Mouse (Mus musculus): ENCODE measurements at regions not wholly inside any gene's neighbourhood (a gene's known extent, or its start where the extent isn't known, plus 50 kb on each side); places are given as distances from the start of the nearest gene placed in this dataset.
"Not testable (repeated sequence)": the region's sequence is repeated elsewhere in the genome, so short reads cannot be mapped to it uniquely, and the experiment has no call there.

GRCm38 (mm10) chr11:111947671-111948070 lies 834.4 kb upstream of the Sox9 start:
- in situ Hi-C loops (cut with MboI, MseI): no loop called here

- in situ Hi-C loops (cut with MboI, MseI): no loop called here
Measured at GRCm38 (mm10) chr11:111953421-111953820, 828.6 kb upstream of the Sox9 start.

GRCm38 (mm10) chr11:111957721-111958287 lies 824.2 kb upstream of the Sox9 start:
- in situ Hi-C loops (cut with MboI, MseI): no loop called here

- in situ Hi-C loops (cut with MboI, MseI): no loop called here
Measured at GRCm38 (mm10) chr11:111961047-111961837, 820.8 kb upstream of the Sox9 start.

- in situ Hi-C loops (cut with MboI, MseI): no loop called here
Measured at GRCm38 (mm10) chr11:111961846-111962245, 820.2 kb upstream of the Sox9 start.

GRCm38 (mm10) chr11:111964066-111964465 lies 818.0 kb upstream of the Sox9 start:
- in situ Hi-C loops (cut with MboI, MseI): no loop called here

GRCm38 (mm10) chr11:111966401-111966800 lies 815.6 kb upstream of the Sox9 start:
- in situ Hi-C loops (cut with MboI, MseI): no loop called here

GRCm38 (mm10) chr11:111971001-111971400 lies 811.0 kb upstream of the Sox9 start:
- in situ Hi-C loops (cut with MboI, MseI): no loop called here

GRCm38 (mm10) chr11:111978667-111979066 lies 803.4 kb upstream of the Sox9 start:
- in situ Hi-C loops (cut with MboI, MseI): loop anchor here (25.0 kb wide), 1 partner anchor 1366 kb away; no protein-coding TSS in a partner anchor

GRCm38 (mm10) chr11:111996395-111996794 lies 785.6 kb upstream of the Sox9 start:
- in situ Hi-C loops (cut with MboI, MseI): loop anchor here (25.0 kb wide), 1 partner anchor 1384 kb away; no protein-coding TSS in a partner anchor

- in situ Hi-C loops (cut with MboI, MseI): not testable (repeated sequence)
Measured at GRCm38 (mm10) chr11:112010848-112011247, 771.2 kb upstream of the Sox9 start.

GRCm38 (mm10) chr11:112017906-112018305 lies 764.1 kb upstream of the Sox9 start:
- in situ Hi-C loops (cut with MboI, MseI): no loop called here

GRCm38 (mm10) chr11:112028031-112028430 lies 754.0 kb upstream of the Sox9 start:
- in situ Hi-C loops (cut with MboI, MseI): no loop called here

GRCm38 (mm10) chr11:112038741-112039140 lies 743.3 kb upstream of the Sox9 start:
- in situ Hi-C loops (cut with MboI, MseI): no loop called here

- in situ Hi-C loops (cut with MboI, MseI): no loop called here
Measured at GRCm38 (mm10) chr11:112044455-112044854, 737.6 kb upstream of the Sox9 start.

- in situ Hi-C loops (cut with MboI, MseI): no loop called here
Measured at GRCm38 (mm10) chr11:112045353-112045752, 736.7 kb upstream of the Sox9 start.

- in situ Hi-C loops (cut with MboI, MseI): no loop called here
Measured at GRCm38 (mm10) chr11:112050362-112050761, 731.7 kb upstream of the Sox9 start.

GRCm38 (mm10) chr11:112055591-112055990 lies 726.4 kb upstream of the Sox9 start:
- in situ Hi-C loops (cut with MboI, MseI): no loop called here

GRCm38 (mm10) chr11:112067176-112067575 lies 714.8 kb upstream of the Sox9 start:
- in situ Hi-C loops (cut with MboI, MseI): no loop called here

GRCm38 (mm10) chr11:112068821-112069220 lies 713.2 kb upstream of the Sox9 start:
- in situ Hi-C loops (cut with MboI, MseI): no loop called here

GRCm38 (mm10) chr11:112071571-112071970 lies 710.5 kb upstream of the Sox9 start:
- in situ Hi-C loops (cut with MboI, MseI): no loop called here

GRCm38 (mm10) chr11:112081386-112081785 lies 700.6 kb upstream of the Sox9 start:
- in situ Hi-C loops (cut with MboI, MseI): no loop called here

- in situ Hi-C loops (cut with MboI, MseI): no loop called here
Measured at GRCm38 (mm10) chr11:112083019-112083418, 699.0 kb upstream of the Sox9 start.

Data from T-helper 1 cell (primary cell).